Mouse (Mus musculus) MEL (cell line): Measurements from ENCODE around the gene Slc9a3r1. TPM values are rescaled to one million over a fixed set of nuclear protein-coding genes. Genes with fewer than 3 reads are reported as not detected.
A peak's percentile ranks its signal among the peaks of the same experiment; 100 is the strongest.

Experiments
- DNase-seq: peaks from one replicate; pipeline ENCODE4 v3.0.0; 2011; ENCODE audit warnings: low read depth, low spot score
- H3K27ac ChIP-seq: 2 replicates; pipeline ENCODE4 v1.5.1; 2012; ENCODE audit warnings: low read depth, mild to moderate bottlenecking, control low read depth, low read length, moderate library complexity; ENCODE audit not compliant: control insufficient read depth
- H3K27me3 ChIP-seq, 2 experiments: fragments of 150-350 bp in 1 of 2; sonication (generic) in 1 of 2; 2 replicates each; pipeline ENCODE4 v1.6.1; 2012; ENCODE audit warnings: low read length in 2 of 2, mild to moderate bottlenecking in 2 of 2, improper control_type of control experiment in 1 of 2, moderate library complexity in 1 of 2; ENCODE audit not compliant: insufficient read depth in 2 of 2, control insufficient read depth in 1 of 2
- H3K36me3 ChIP-seq, 2 experiments: 2 replicates each; pipeline ENCODE4 v1.6.1; 2012 to 2014; ENCODE audit warnings: low read length in 2 of 2, improper control_type of control experiment in 1 of 2, inconsistent platforms in 1 of 2, mild to moderate bottlenecking in 1 of 2; ENCODE audit not compliant: insufficient read depth in 2 of 2, control insufficient read depth in 1 of 2
- H3K4me1 ChIP-seq, 2 experiments: fragments of 150-350 bp in 1 of 2; sonication (generic) in 1 of 2; 2 replicates each; pipeline ENCODE4 v1.6.1; 2012; ENCODE audit warnings: low read length in 2 of 2, improper control_type of control experiment in 1 of 2, mild to moderate bottlenecking in 1 of 2; ENCODE audit not compliant: insufficient read depth in 2 of 2, control insufficient read depth in 1 of 2
- H3K4me3 ChIP-seq, 2 experiments: fragments of 150-350 bp in 1 of 2; sonication (generic) in 1 of 2; 2 replicates each; pipeline ENCODE4 v1.5.1; 2012; ENCODE audit warnings: low read depth in 2 of 2, low read length in 2 of 2, mild to moderate bottlenecking in 2 of 2, moderate library complexity in 2 of 2, control low read depth in 1 of 2, improper control_type of control experiment in 1 of 2; ENCODE audit not compliant: control insufficient read depth in 1 of 2, insufficient read depth in 1 of 2
- H3K79me2 ChIP-seq: 2 replicates; pipeline ENCODE4 v1.6.1; 2012; ENCODE audit warnings: mild to moderate bottlenecking, low read length, moderate library complexity; ENCODE audit not compliant: control insufficient read depth, poor library complexity, insufficient read depth
- H3K9ac ChIP-seq: 2 replicates; pipeline ENCODE4 v1.6.1; 2012; ENCODE audit warnings: low read depth, mild to moderate bottlenecking, control low read depth, low read length, moderate library complexity; ENCODE audit not compliant: control insufficient read depth, poor library complexity, severe bottlenecking
- H3K9me3 ChIP-seq: fragments of 150-350 bp; sonication (generic); replicated peaks from 2 replicates; pipeline ENCODE4 v1.6.1; 2012; ENCODE audit warnings: mild to moderate bottlenecking, low read length, improper control_type of control experiment, moderate library complexity; ENCODE audit not compliant: insufficient read depth
- BHLHE40 ChIP-seq: IDR thresholded peaks from 2 replicates; pipeline ENCODE4 v1.6.1; 2012; ENCODE audit warnings: low read depth, mild to moderate bottlenecking, inconsistent platforms, low read length, improper control_type of control experiment, borderline replicate concordance
- CHD1 ChIP-seq: IDR thresholded peaks from 2 replicates; pipeline ENCODE4 v1.6.1; 2012; ENCODE audit warnings: low read depth, mild to moderate bottlenecking, inconsistent platforms, low read length, improper control_type of control experiment
- CHD2 ChIP-seq: IDR thresholded peaks from 2 replicates; pipeline ENCODE4 v1.6.1; 2011; ENCODE audit warnings: low read length, improper control_type of control experiment
- EP300 ChIP-seq, 2 experiments: IDR thresholded peaks; 2 replicates each; pipeline ENCODE4 v1.6.1; 2011; ENCODE audit warnings: improper control_type of control experiment in 2 of 2, low read length in 2 of 2, low read depth in 1 of 2, mild to moderate bottlenecking in 1 of 2
- GABPA ChIP-seq: IDR thresholded peaks from 2 replicates; pipeline ENCODE4 v1.6.1; 2012; ENCODE audit warnings: low read depth, mild to moderate bottlenecking, inconsistent platforms, low read length, improper control_type of control experiment, moderate library complexity
- GATA1 ChIP-seq: IDR thresholded peaks from 2 replicates; pipeline ENCODE4 v1.6.1; 2011; ENCODE audit warnings: low read depth, low read length, improper control_type of control experiment
- HCFC1 ChIP-seq: IDR thresholded peaks from 2 replicates; pipeline ENCODE4 v1.6.1; 2012; ENCODE audit warnings: low read depth, mild to moderate bottlenecking, inconsistent platforms, low read length, improper control_type of control experiment, moderate library complexity
- KAT2A ChIP-seq: conservative IDR thresholded peaks from 2 replicates; pipeline ENCODE4 v1.6.1; 2012; ENCODE audit warnings: low read depth, low read length, improper control_type of control experiment, inconsistent platforms
- MAFK ChIP-seq: IDR thresholded peaks from 2 replicates; pipeline ENCODE4 v1.6.1; 2011; ENCODE audit warnings: low read depth, mild to moderate bottlenecking, low read length, improper control_type of control experiment, borderline replicate concordance
- MYC ChIP-seq: IDR thresholded peaks from 2 replicates; pipeline ENCODE4 v1.6.1; 2011; ENCODE audit warnings: low read depth, mild to moderate bottlenecking, low read length, improper control_type of control experiment, moderate library complexity
- NELFE ChIP-seq: IDR thresholded peaks from 2 replicates; pipeline ENCODE4 v1.6.1; 2011; ENCODE audit warnings: low read depth, low read length, improper control_type of control experiment
- NRF1 ChIP-seq: IDR thresholded peaks from 2 replicates; pipeline ENCODE4 v1.6.1; 2014; ENCODE audit warnings: low read depth, mild to moderate bottlenecking, inconsistent platforms, low read length, improper control_type of control experiment, moderate library complexity; ENCODE audit not compliant: poor library complexity, insufficient read depth, severe bottlenecking
- POLR2A ChIP-seq, 2 experiments: IDR thresholded peaks; 2 replicates each; pipeline ENCODE4 v1.6.1; 2011 to 2012; ENCODE audit warnings: low read length in 2 of 2, mild to moderate bottlenecking in 2 of 2, control low read depth in 1 of 2, improper control_type of control experiment in 1 of 2, low read depth in 1 of 2, moderate library complexity in 1 of 2; ENCODE audit not compliant: control insufficient read depth in 1 of 2, insufficient read depth in 1 of 2, poor library complexity in 1 of 2
- POLR2AphosphoS5 ChIP-seq: IDR thresholded peaks from 2 replicates; pipeline ENCODE4 v1.6.1; 2012; ENCODE audit warnings: low read depth, borderline replicate concordance, mild to moderate bottlenecking, inconsistent platforms, low read length, moderate library complexity, mixed read lengths
- RAD21 ChIP-seq: IDR thresholded peaks from 2 replicates; pipeline ENCODE4 v1.6.1; 2011; ENCODE audit warnings: mild to moderate bottlenecking, low read depth, low read length, improper control_type of control experiment
- RCOR1 ChIP-seq: IDR thresholded peaks from 2 replicates; pipeline ENCODE4 v1.6.1; 2012; ENCODE audit warnings: low read depth, mild to moderate bottlenecking, inconsistent platforms, low read length, improper control_type of control experiment
- TAL1 ChIP-seq: IDR thresholded peaks from 2 replicates; pipeline ENCODE4 v1.6.1; 2012; ENCODE audit warnings: mild to moderate bottlenecking, inconsistent platforms, low read length, moderate library complexity, mixed read lengths
- TBP ChIP-seq: IDR thresholded peaks from 2 replicates; pipeline ENCODE4 v1.8.0; 2011; ENCODE audit warnings: low read depth, low read length, improper control_type of control experiment
- TCF12 ChIP-seq: IDR thresholded peaks from 2 replicates; pipeline ENCODE4 v1.6.1; 2014; ENCODE audit warnings: low read depth, mild to moderate bottlenecking, inconsistent platforms, low read length, improper control_type of control experiment, moderate library complexity
- UBTF ChIP-seq: IDR thresholded peaks from 2 replicates; pipeline ENCODE4 v1.6.1; 2012; ENCODE audit warnings: low read depth, mild to moderate bottlenecking, inconsistent platforms, low read length, improper control_type of control experiment, moderate library complexity, borderline replicate concordance; ENCODE audit not compliant: insufficient read depth
- USF1 ChIP-seq: IDR thresholded peaks from 2 replicates; pipeline ENCODE4 v1.6.1; 2014; ENCODE audit warnings: low read depth, mild to moderate bottlenecking, inconsistent platforms, low read length, improper control_type of control experiment, moderate library complexity
- USF2 ChIP-seq, 2 experiments: IDR thresholded peaks; 2 replicates each; pipeline ENCODE4 v1.6.1; 2011 to 2012; ENCODE audit warnings: improper control_type of control experiment in 2 of 2, low read length in 2 of 2, borderline replicate concordance in 1 of 2, inconsistent platforms in 1 of 2, low read depth in 1 of 2, mild to moderate bottlenecking in 1 of 2; ENCODE audit not compliant: insufficient read depth in 1 of 2
- ZC3H11A ChIP-seq: IDR thresholded peaks from 2 replicates; pipeline ENCODE4 v1.6.1; 2012; ENCODE audit warnings: low read depth, mild to moderate bottlenecking, inconsistent platforms, low read length, improper control_type of control experiment
- ZKSCAN1 ChIP-seq: IDR thresholded peaks from 2 replicates; pipeline ENCODE4 v1.6.1; 2012; ENCODE audit warnings: low read depth, mild to moderate bottlenecking, inconsistent platforms, low read length, improper control_type of control experiment, moderate library complexity
- ZNF384 ChIP-seq: IDR thresholded peaks from 2 replicates; pipeline ENCODE4 v1.6.1; 2012; ENCODE audit warnings: low read depth, mild to moderate bottlenecking, inconsistent platforms, low read length, improper control_type of control experiment
- polyA plus RNA-seq, 2 experiments: library from polyadenylated mRNA; stranded (reverse) in 1 of 2; unstranded in 1 of 2; fragments of >175 nt in 1 of 2; fragments of >200 nt in 1 of 2; gene quantifications; 2 replicates each; pipeline versions ENCODE4 v1.2.1 to v1.2.4; 2012; ENCODE audit warnings: low replicate concordance in 2 of 2, low read depth in 1 of 2; ENCODE audit not compliant: insufficient read length in 2 of 2, insufficient read depth in 1 of 2, missing spikeins in 1 of 2
- total RNA-seq: library from RNA; depleted of rRNA; stranded (reverse); fragments of 300-350 nt; gene quantifications from 2 replicates; pipeline ENCODE4 v1.2.3, GENCODE M21; 2012

Slc9a3r1 gene
- total and polyA plus RNA-seq, 3 experiments: 112 to 127 TPM; not detected in 1

GRCm38 (mm10) chr11:115198932-115199384 lies 35.8 kb downstream of the Slc9a3r1 start (continued):
- TF ChIP-seq CHD1 (peak; percentile 12; the same call in 1 of the 2 replicates), POLR2A (IDR thresholded peaks at IDR 0.05; ENCODE audit: control insufficient read depth in 1 of 2, insufficient read depth in 1 of 2, low read depth in 1 of 2, low read length in 2 of 2, poor library complexity in 1 of 2) (peak in 1 of 2 experiments; percentile 57; a peak in 2 of 4 replicates), TCF12 (peak; percentile 74; the same call in 1 of the 2 replicates), KAT2A (no peak), GATA1 (peak; percentile 71), ZKSCAN1 (no peak), BHLHE40 (peak; percentile 21; the same call in 1 of the 2 replicates), TBP (peak; percentile 94), RAD21 (no peak), NELFE (peak; percentile 43; the same call in 1 of the 2 replicates), EP300 (IDR thresholded peaks at IDR 0.05; ENCODE audit: low read depth in 1 of 2, low read length in 2 of 2) (peak; percentile 85 to 92), UBTF (no peak; the same call in 1 of the 2 replicates), CHD2 (no peak), HCFC1 (peak; percentile 58; the same call in 1 of the 2 replicates), MAFK (peak; percentile 59; the same call in 1 of the 2 replicates), NRF1 (no peak)

- no peaks in the 10 kb centered on the region for H3K9me3 ChIP-seq
- H3K4me1 ChIP-seq: peaks cover 32 to 40% of the 10 kb centered on the region in 2 experiments
- no peaks in the 10 kb centered on the region for H3K27me3 ChIP-seq
- H3K36me3 ChIP-seq: peaks cover 8 to 40% of the 10 kb centered on the region in 2 experiments
- H3K79me2 ChIP-seq: peaks cover 7% of the 10 kb centered on the region; the same call in 1 of the 2 replicates
- no peak overlapping the region for H3K27ac ChIP-seq
- no peak for DNase-seq
- TF ChIP-seq RCOR1: no peak
- no peak for TF ChIP-seq POLR2AphosphoS5
- TF ChIP-seq KAT2A: no peak
- no peak for TF ChIP-seq MAFK
- TF ChIP-seq TAL1: no peak
- no peak for TF ChIP-seq EP300 (IDR thresholded peaks at IDR 0.05; ENCODE audit: low read depth in 1 of 2, low read length in 2 of 2)
- TF ChIP-seq RAD21: no peak
- no peak for TF ChIP-seq MYC
- TF ChIP-seq TCF12: no peak
- TF ChIP-seq ZNF384: no peak
- no peak for TF ChIP-seq BHLHE40
- TF ChIP-seq USF2 (IDR thresholded peaks at IDR 0.05; ENCODE audit: borderline replicate concordance in 1 of 2, insufficient read depth in 1 of 2, low read depth in 1 of 2, low read length in 2 of 2): no peak
- no peak for TF ChIP-seq USF1
- TF ChIP-seq GABPA: no peak
- TF ChIP-seq GATA1: no peak
- TF ChIP-seq NELFE: no peak
- no peak for TF ChIP-seq ZC3H11A
- H3K9ac ChIP-seq: no peak overlapping the region
- no peak overlapping the region for H3K4me3 ChIP-seq
These were observed 37.4 kb downstream of the Slc9a3r1 start for GRCm38 (mm10) chr11:115200520-115200919.
